Mouse (Mus musculus): ENCODE data around the gene Gm17079. TPM values are rescaled to one million over a fixed set of nuclear protein-coding genes. Genes with fewer than 3 reads are reported as not detected.

Gene Gm17079
- total RNA-seq (2023): not detected

DNA sequence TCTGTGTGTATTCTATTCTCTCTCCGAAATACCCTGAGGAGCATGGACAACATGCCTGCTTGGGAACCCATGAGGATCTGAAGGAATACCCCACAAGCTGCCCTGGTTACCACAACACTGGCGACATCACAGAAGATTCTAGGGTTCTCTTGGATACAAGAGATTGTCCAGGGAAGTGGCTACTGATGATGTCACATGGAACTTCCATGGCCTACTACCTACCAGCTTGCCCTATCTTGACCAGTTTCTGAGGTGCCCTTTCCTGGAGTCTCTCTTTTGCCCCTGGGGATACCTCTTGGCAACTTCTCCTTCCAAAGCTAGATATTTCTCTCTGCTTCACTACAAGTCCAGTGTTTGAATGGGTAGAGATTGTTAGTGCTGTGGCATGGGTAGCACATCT lies at the start of gene Gm17079:
Gene Gm17079, minus strand, starts transcription at position 101 of the 400 bp plus-strand sequence.

DNA sequence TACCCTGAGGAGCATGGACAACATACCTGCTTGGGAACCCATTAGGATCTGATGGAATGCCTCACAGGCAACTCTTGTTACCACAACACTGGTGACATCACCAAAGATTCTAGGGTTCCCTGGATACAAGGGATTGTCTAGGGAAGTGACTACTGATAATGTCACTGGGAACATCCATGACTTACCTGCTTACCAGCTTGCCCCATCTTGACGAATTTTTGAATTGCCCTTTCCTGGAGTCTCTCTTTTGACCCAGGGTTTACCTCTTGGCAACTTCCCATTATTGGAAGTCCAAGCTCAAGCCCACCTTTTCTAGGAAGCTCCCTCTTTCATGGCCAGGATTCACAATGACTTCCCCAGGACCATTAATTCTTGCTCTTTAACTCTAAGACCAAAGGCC lies 21.8 kb upstream of the Gm17079 start, which contains the start of gene Gm5800:
Gene Gm5800, minus strand, starts transcription at position 101 of the 400 bp plus-strand sequence.

Other genes starting within 250 kb of the Gm17079 start
- not detected for gene Vmn2r89, start 243.6 kb downstream of the Gm17079 start, total RNA-seq (2023)
- gene Gm5622, start 142.7 kb downstream of the Gm17079 start, total RNA-seq (2023): not detected
- gene Gm17175, start 121.4 kb downstream of the Gm17079 start, total RNA-seq (2023): not detected
- gene Gm17174, start 103.3 kb downstream of the Gm17079 start, total RNA-seq (2023): not detected
- gene Gm17078, start 84.2 kb downstream of the Gm17079 start, total RNA-seq (2023): not detected
- gene Gm4181, start 59.8 kb downstream of the Gm17079 start, total RNA-seq (2023): not detected
- gene Gm5800, start 21.7 kb upstream of the Gm17079 start, total RNA-seq (2023): not detected
- gene Ang4, start 78.1 kb upstream of the Gm17079 start, total RNA-seq (2023): not detected
- gene AY358078, start 104.6 kb upstream of the Gm17079 start, total RNA-seq (2023): not detected
- gene Ear6, start 158.2 kb upstream of the Gm17079 start, total RNA-seq (2023): not detected
- gene Mettl17, start 189.4 kb upstream of the Gm17079 start, total RNA-seq (2023): 82.5 TPM
- gene Slc39a2, start 197.4 kb upstream of the Gm17079 start, total RNA-seq (2023): 0.86 TPM
- gene Ndrg2, start 218.7 kb upstream of the Gm17079 start, total RNA-seq (2023): 27.5 TPM
- not detected for gene Tppp2, start 223.0 kb upstream of the Gm17079 start, total RNA-seq (2023)
- not detected for gene Rnase13, start 227.3 kb upstream of the Gm17079 start, total RNA-seq (2023)

All from CD4-positive naive resting alpha-beta T cell, adult 57 days (primary cell).